Mouse (Mus musculus): ENCODE data around the gene Sub1. TPM values are rescaled to one million over a fixed set of nuclear protein-coding genes. Genes with fewer than 3 reads are reported as not detected.

The Sub1 gene
- polyA plus RNA-seq (2017; shearing (Covaris generic)) = 100 to 1,000 TPM; 460 to 610 TPM

GRCm38 (mm10) chr15:11996883-11997282 lies at the start of gene Sub1:
TSS of gene Sub1 (minus strand) at chr15:11996983.

Other genes starting within 250 kb of the Sub1 start
- gene Npr3, start 89.7 kb downstream of the Sub1 start, polyA plus RNA-seq (2017; shearing (Covaris generic)) = not detected
- gene Zfr, start 120.8 kb upstream of the Sub1 start, polyA plus RNA-seq (2017; shearing (Covaris generic)) = 100 to 1,000 TPM; 131 to 136 TPM
- gene Mtmr12, start 208.0 kb upstream of the Sub1 start, polyA plus RNA-seq (2017; shearing (Covaris generic)) = 10 to 100 TPM; 58.3 to 64.4 TPM

All from inflammation-experienced regulatory T-cells (primary cell).